18 mouse cellular contexts compared by ENCODE assay signal in genomic region chr11:108117360-108118050, GRCm38 (mm10).
DNase-seq lines count a peak whose midpoint lies in the region; ATAC-seq and TF ChIP-seq lines count a peak whose summit lies in the region.
"Had no signal": no experiment of that assay in that cellular context is flagged by ENCODE, and none has a peak within 500 bp of the region (broad histone marks: within the 10 kb centered on the region; RNA-seq: fewer than 3 reads in every experiment).

No protein-coding gene starts in this region.

- no peak for ATAC-seq in midbrain, postnatal 0 days (ENCODE audit: low FRiP score)
- no peak for ATAC-seq in midbrain, embryonic 15.5 days (replicated peaks)
- ATAC-seq in lung, postnatal 0 days = peak; percentile 65
- no peak for ATAC-seq in forebrain, embryonic 11.5 days (replicated peaks; ENCODE audit: low FRiP score)
- ATAC-seq: liver, embryonic 12.5 days had no signal

- no peaks in the 10 kb centered on the region for H3K9me3 ChIP-seq in midbrain, postnatal 0 days (ENCODE audit: low read length)
- no peaks in the 10 kb centered on the region for H3K9me3 ChIP-seq in midbrain, embryonic 15.5 days
- no peaks in the 10 kb centered on the region for H3K9me3 ChIP-seq in lung, postnatal 0 days (ENCODE audit: low read length)
- H3K9me3 ChIP-seq in forebrain, embryonic 11.5 days (ENCODE audit: control insufficient read depth, low read length) = no peaks in the 10 kb centered on the region
- H3K9me3 ChIP-seq: embryonic facial prominence, embryonic 15.5 days; hindbrain, embryonic 15.5 days; limb, embryonic 12.5 days; liver, embryonic 12.5 days had no signal

- peak; percentile 24 for DNase-seq in midbrain, postnatal 0 days (ENCODE audit: low spot score)
- peak; percentile 80 to 81 for DNase-seq in cerebellum, postnatal 10 days
- DNase-seq in lung, postnatal 0 days (ENCODE audit: low spot score) = peak; percentile 77
- DNase-seq in forebrain, embryonic 11.5 days (ENCODE audit: low spot score) = no peak
- no peak for DNase-seq in right cerebral cortex, adult 2 months (ENCODE audit: low spot score in 2 of 2)
- DNase-seq in spleen, postnatal 4 days (ENCODE audit: low spot score in 2 of 2) = no peak
- DNase-seq: adrenal gland, adult 2 months; heart, adult 2 months; heart, postnatal 4 days; kidney, adult 11 months; right cerebral cortex, postnatal 25 days had no signal

- H3K4me1 ChIP-seq in midbrain, postnatal 0 days (ENCODE audit: insufficient read depth, low read length) = no peaks in the 10 kb centered on the region
- H3K4me1 ChIP-seq in midbrain, embryonic 15.5 days = no peaks in the 10 kb centered on the region
- no peaks in the 10 kb centered on the region for H3K4me1 ChIP-seq in lung, postnatal 0 days (ENCODE audit: insufficient read depth, low read depth, low read length)
- H3K4me1 ChIP-seq in forebrain, embryonic 11.5 days (replicated peaks; ENCODE audit: control insufficient read depth, insufficient read depth, low read length) = no peaks in the 10 kb centered on the region
- H3K4me1 ChIP-seq: hindbrain, embryonic 15.5 days had no signal

- 89% methylated on average over 10 of the region's 10 CpGs for WGBS in midbrain, postnatal 0 days
- 87% methylated on average over 10 of the region's 10 CpGs for WGBS in midbrain, embryonic 15.5 days
- 59% methylated on average over 10 of the region's 10 CpGs for WGBS in lung, postnatal 0 days
- WGBS in forebrain, embryonic 11.5 days = 91% methylated on average over 10 of the region's 10 CpGs

- no peak overlapping the region for H3K4me2 ChIP-seq in midbrain, postnatal 0 days (ENCODE audit: low read depth, low read length, poor library complexity, severe bottlenecking)
- no peak overlapping the region for H3K4me2 ChIP-seq in midbrain, embryonic 15.5 days
- no peak overlapping the region for H3K4me2 ChIP-seq in lung, postnatal 0 days (replicated peaks; ENCODE audit: low read depth, low read length)
- no peak overlapping the region for H3K4me2 ChIP-seq in forebrain, embryonic 11.5 days (ENCODE audit: low read depth, low read length, severe bottlenecking)
- H3K4me2 ChIP-seq: embryonic facial prominence, embryonic 15.5 days; hindbrain, embryonic 15.5 days; limb, embryonic 12.5 days; liver, embryonic 12.5 days; midbrain, embryonic 11.5 days had no signal

- TF ChIP-seq CTCF in midbrain, postnatal 0 days (IDR thresholded peaks at IDR 0.05) = no peak
- no peak for TF ChIP-seq CTCF in lung, postnatal 0 days (IDR thresholded peaks at IDR 0.05)

- no peak overlapping the region for H3K9ac ChIP-seq in midbrain, postnatal 0 days (replicated peaks; ENCODE audit: low read length, poor library complexity, severe bottlenecking)
- H3K9ac ChIP-seq in midbrain, embryonic 15.5 days = no peak overlapping the region
- no peak overlapping the region for H3K9ac ChIP-seq in lung, postnatal 0 days (replicated peaks; ENCODE audit: low read depth)
- no peak overlapping the region for H3K9ac ChIP-seq in forebrain, embryonic 11.5 days (ENCODE audit: low read length)
- H3K9ac ChIP-seq: embryonic facial prominence, embryonic 15.5 days; hindbrain, embryonic 15.5 days; limb, embryonic 12.5 days; liver, embryonic 12.5 days had no signal

- H3K36me3 ChIP-seq in midbrain, postnatal 0 days (ENCODE audit: insufficient read depth, low read length) = no peaks in the 10 kb centered on the region
- no peaks in the 10 kb centered on the region for H3K36me3 ChIP-seq in midbrain, embryonic 15.5 days (replicated peaks)
- no peaks in the 10 kb centered on the region for H3K36me3 ChIP-seq in lung, postnatal 0 days (ENCODE audit: insufficient read depth, low read length)
- H3K36me3 ChIP-seq in forebrain, embryonic 11.5 days (ENCODE audit: control insufficient read depth, insufficient read depth, low read length) = no peaks in the 10 kb centered on the region
- H3K36me3 ChIP-seq: embryonic facial prominence, embryonic 15.5 days; hindbrain, embryonic 15.5 days; limb, embryonic 12.5 days; liver, embryonic 12.5 days had no signal

- peak; percentile 41; the same call in 1 of the 2 replicates for TF ChIP-seq EP300 in lung, postnatal 0 days (IDR thresholded peaks at IDR 0.05)

- no peak overlapping the region for H3K27ac ChIP-seq in midbrain, postnatal 0 days (ENCODE audit: low read depth, low read length)
- no peak overlapping the region for H3K27ac ChIP-seq in midbrain, embryonic 15.5 days
- H3K27ac ChIP-seq in lung, postnatal 0 days (ENCODE audit: low read length) = no peak overlapping the region
- H3K27ac ChIP-seq in forebrain, embryonic 11.5 days (ENCODE audit: low read depth, low read length) = no peak overlapping the region
- H3K27ac ChIP-seq: embryonic facial prominence, embryonic 15.5 days; heart, adult 2 months; hindbrain, embryonic 15.5 days; limb, embryonic 12.5 days; liver, embryonic 12.5 days had no signal

- H3K27me3 ChIP-seq in midbrain, postnatal 0 days (ENCODE audit: insufficient read depth, low read length) = no peaks in the 10 kb centered on the region
- H3K27me3 ChIP-seq in midbrain, embryonic 15.5 days (replicated peaks) = no peaks in the 10 kb centered on the region
- no peaks in the 10 kb centered on the region for H3K27me3 ChIP-seq in lung, postnatal 0 days (replicated peaks; ENCODE audit: insufficient read depth, low read length)
- H3K27me3 ChIP-seq in forebrain, embryonic 11.5 days (ENCODE audit: control insufficient read depth, insufficient read depth, low read length) = no peaks in the 10 kb centered on the region
- H3K27me3 ChIP-seq: embryonic facial prominence, embryonic 15.5 days; hindbrain, embryonic 15.5 days; limb, embryonic 12.5 days; liver, embryonic 12.5 days had no signal

- no peak overlapping the region for H3K4me3 ChIP-seq in midbrain, postnatal 0 days (ENCODE audit: low read depth, low read length)
- no peak overlapping the region for H3K4me3 ChIP-seq in midbrain, embryonic 15.5 days
- H3K4me3 ChIP-seq in lung, postnatal 0 days (ENCODE audit: low read depth, low read length) = no peak overlapping the region
- H3K4me3 ChIP-seq in forebrain, embryonic 11.5 days (ENCODE audit: low read depth, low read length) = no peak overlapping the region
- H3K4me3 ChIP-seq: embryonic facial prominence, embryonic 15.5 days; heart, adult 2 months; hindbrain, embryonic 15.5 days; limb, embryonic 12.5 days; liver, embryonic 12.5 days; myocyte had no signal

Comparison
In these comparisons a context has a peak if more than half of its experiments do, and no peak if none do; other contexts are left out.
1. DNase-seq: peak in midbrain, postnatal 0 days (single experiment), cerebellum, postnatal 10 days (2 of 2) and lung, postnatal 0 days (single experiment); none in forebrain, embryonic 11.5 days (single experiment), right cerebral cortex, adult 2 months (0 of 2) and spleen, postnatal 4 days (0 of 2).